Mouse (Mus musculus) olfactory bulb, adult 2 months (tissue): ENCODE measurements around the gene Ankle1.

Experiments used
- CTCF ChIP-seq: fragments of 200-500 bp; IDR thresholded peaks from 2 replicates; pipeline ENCODE4 v1.5.1; 2012; ENCODE audit warnings: low read depth, mild to moderate bottlenecking, low read length, moderate library complexity; ENCODE audit not compliant: insufficient read depth
- POLR2A ChIP-seq: fragments of 200-500 bp; IDR thresholded peaks from 2 replicates; pipeline ENCODE4 v1.6.1; 2012; ENCODE audit warnings: mild to moderate bottlenecking, low read depth, low read length, moderate library complexity; ENCODE audit not compliant: insufficient read depth

- no peak for TF ChIP-seq CTCF
- TF ChIP-seq POLR2A = no peak
Measured at GRCm38 (mm10) chr8:71404011-71404410, 1.8 kb upstream of the Ankle1 start.
